Mouse (Mus musculus) hindbrain, postnatal 0 days (tissue): ENCODE results near the gene Myom1. TPM values are rescaled to one million over a fixed set of nuclear protein-coding genes. Genes with fewer than 3 reads are reported as not detected.
A peak's percentile ranks its signal among the peaks of the same experiment; 100 is the strongest.

ENCODE experiments used
- ATAC-seq: fragments of 200-750 bp; cut with Nextera tagmentation; 2 replicates; pipeline ENCODE4 v1.8.0; 2017; ENCODE audit warnings: mild to moderate bottlenecking, moderate TSS enrichment, moderate library complexity
- DNase-seq: peaks from one replicate; pipeline ENCODE4 v3.0.0-alpha.2; 2015; ENCODE audit warnings: low spot score
- H3K27ac ChIP-seq: fragments of 300-500 bp; sonication (generic); 2 replicates; pipeline ENCODE4 v1.5.1; 2014; ENCODE audit warnings: mild to moderate bottlenecking
- H3K27me3 ChIP-seq: fragments of 300-500 bp; sonication (generic); 2 replicates; pipeline ENCODE4 v1.6.1; 2014; ENCODE audit warnings: low read length, mixed read lengths; ENCODE audit not compliant: insufficient read depth
- H3K36me3 ChIP-seq: fragments of 300-500 bp; sonication (generic); 2 replicates; pipeline ENCODE4 v1.6.1; 2014; ENCODE audit warnings: low read length, mixed read lengths; ENCODE audit not compliant: insufficient read depth
- H3K4me1 ChIP-seq: fragments of 300-500 bp; sonication (generic); 2 replicates; pipeline ENCODE4 v1.6.1; 2014; ENCODE audit warnings: antibody characterized with exemption, low read length, mixed read lengths; ENCODE audit not compliant: insufficient read depth
- H3K4me2 ChIP-seq: fragments of 300-500 bp; sonication (generic); 2 replicates; pipeline ENCODE4 v1.6.1; 2014; ENCODE audit warnings: low read depth, mild to moderate bottlenecking, low read length, moderate library complexity, mixed read lengths
- H3K4me3 ChIP-seq: fragments of 300-500 bp; sonication (generic); 2 replicates; pipeline ENCODE4 v1.5.1; 2014; ENCODE audit warnings: low read length
- H3K9ac ChIP-seq: fragments of 300-500 bp; sonication (generic); replicated peaks from 2 replicates; pipeline ENCODE4 v1.6.1; 2014; ENCODE audit warnings: mild to moderate bottlenecking, low read length, moderate library complexity, mixed read lengths
- H3K9me3 ChIP-seq: fragments of 300-500 bp; sonication (generic); 2 replicates; pipeline ENCODE4 v1.6.1; 2016; ENCODE audit warnings: low read length, mixed read lengths
- CTCF ChIP-seq: IDR thresholded peaks from 2 replicates; pipeline ENCODE4 v1.5.1; 2016; ENCODE audit warnings: antibody characterized with exemption, control low read depth, low read depth
- WGBS: fragments of 180-500 bp; shearing (Covaris S2); extraction: QIAGEN DNeasy Blood & Tissue Kit; methylation state at CpG from one replicate; pipeline ENCODE4 v1.1.7; 2014; 5-methylcytosine and 5-hydroxymethylcytosine counted together
- polyA plus RNA-seq: library from polyadenylated mRNA; unstranded; fragments of >200 nt; fragmentation: Nextera tagmentation; extraction: Ambion mirVana; gene quantifications from 2 replicates; pipeline ENCODE4 v1.2.1, GENCODE M21; 2015
- total RNA-seq: library from RNA; depleted of rRNA; stranded (reverse); fragments of >200 nt; gene quantifications from 2 replicates; pipeline ENCODE4 v1.2.3, GENCODE M21; 2014

Myom1 gene
- total and polyA plus RNA-seq, 2 experiments from 2014 or later, result 0.90 to 1.7 TPM

GRCm38 (mm10) chr17:70998400-70998975, 3.9 kb upstream of the Myom1 start:
- Histone ChIP-seq H3K9ac (no peak overlapping the region), H3K27me3 (no peaks in the 10 kb centered on the region), H3K9me3 (no peaks in the 10 kb centered on the region), H3K4me2 (no peak overlapping the region), H3K27ac (no peak overlapping the region), H3K36me3 (peaks cover 5% of the 10 kb centered on the region; the same call in 1 of the 2 replicates), H3K4me3 (no peak overlapping the region), H3K4me1 (no peaks in the 10 kb centered on the region)
- no peak for ATAC-seq
- TF ChIP-seq CTCF, result no peak
- no peak for DNase-seq
- WGBS, result 85% methylated on average over 9 of the region's 9 CpGs

- WGBS, result 69% methylated on average over 5 of the region's 5 CpGs
Measured at GRCm38 (mm10) chr17:70999187-70999586, 3.2 kb upstream of the Myom1 start.

GRCm38 (mm10) chr17:71000255-71000654, 2.2 kb upstream of the Myom1 start:
- no peak overlapping the region for H3K9ac ChIP-seq
- H3K4me2 ChIP-seq, result peak overlapping the region; percentile 76

More at GRCm38 (mm10) chr17:70999187-70999586, 3.2 kb upstream of the Myom1 start:
- H3K9ac ChIP-seq, result no peak overlapping the region
- no peak for TF ChIP-seq CTCF
- ATAC-seq, result no peak
- no peak overlapping the region for H3K4me2 ChIP-seq
- peaks cover 5% of the 10 kb centered on the region; the same call in 1 of the 2 replicates for H3K36me3 ChIP-seq
- H3K4me1 ChIP-seq, result no peaks in the 10 kb centered on the region
- no peak for DNase-seq
- H3K27ac ChIP-seq, result no peak overlapping the region
- no peaks in the 10 kb centered on the region for H3K9me3 ChIP-seq
- no peaks in the 10 kb centered on the region for H3K27me3 ChIP-seq
- no peak overlapping the region for H3K4me3 ChIP-seq

GRCm38 (mm10) chr17:71001067-71001466, 1.4 kb upstream of the Myom1 start:
- no peaks in the 10 kb centered on the region for H3K9me3 ChIP-seq
- ATAC-seq (no peak), DNase-seq (no peak)
- H3K4me2 ChIP-seq, result peak overlapping the region; percentile 76
- H3K36me3 ChIP-seq, result no peaks in the 10 kb centered on the region
- peak overlapping the region; percentile 68 for H3K9ac ChIP-seq
- 17% methylated on average over 6 of the region's 6 CpGs for WGBS
- no peak for TF ChIP-seq CTCF
- peak overlapping the region; percentile 90 for H3K4me3 ChIP-seq
- H3K4me1 ChIP-seq, result no peaks in the 10 kb centered on the region
- H3K27me3 ChIP-seq, result no peaks in the 10 kb centered on the region
- no peak overlapping the region for H3K27ac ChIP-seq

More at GRCm38 (mm10) chr17:71000255-71000654, 2.2 kb upstream of the Myom1 start:
- DNase-seq (no peak), ATAC-seq (no peak)
- 65% methylated on average over 2 of the region's 2 CpGs for WGBS
- Histone ChIP-seq H3K36me3 (peaks cover 5% of the 10 kb centered on the region; the same call in 1 of the 2 replicates), H3K27me3 (no peaks in the 10 kb centered on the region), H3K4me1 (no peaks in the 10 kb centered on the region), H3K9me3 (no peaks in the 10 kb centered on the region), H3K4me3 (no peak overlapping the region), H3K27ac (no peak overlapping the region)
- TF ChIP-seq CTCF, result no peak

GRCm38 (mm10) chr17:71001699-71002080, 743 bp upstream of the Myom1 start:
- H3K9ac ChIP-seq, result peak overlapping the region; percentile 68
- no peaks in the 10 kb centered on the region for H3K27me3 ChIP-seq
- ATAC-seq (peak; percentile 62), DNase-seq (peak; percentile 51)
- peak overlapping the region; percentile 90 for H3K4me3 ChIP-seq
- no peaks in the 10 kb centered on the region for H3K36me3 ChIP-seq
- H3K27ac ChIP-seq, result peak overlapping the region; percentile 95
- no peaks in the 10 kb centered on the region for H3K9me3 ChIP-seq
- no peaks in the 10 kb centered on the region for H3K4me1 ChIP-seq
- TF ChIP-seq CTCF, result no peak
- H3K4me2 ChIP-seq, result peak overlapping the region; percentile 76
- WGBS, result under 1% methylated on average over 38 of the region's 43 CpGs

GRCm38 (mm10) chr17:71002744-71003094, 286 bp downstream of the Myom1 start, which contains the start of gene Myl12a:
Gene Myl12a, minus strand, starts transcription at chr17:71002878.
- H3K27ac ChIP-seq, result peak within 1 kb of the TSS; percentile 95
- peak within 1 kb of the TSS; percentile 76 for H3K4me2 ChIP-seq
- ATAC-seq, result peak; percentile 36
- 11% methylated on average over 14 of the region's 14 CpGs for WGBS
- no peaks in the 10 kb centered on the region for H3K4me1 ChIP-seq
- H3K27me3 ChIP-seq, result no peaks in the 10 kb centered on the region
- TF ChIP-seq CTCF, result no peak
- DNase-seq, result peak; percentile 9
- peak within 1 kb of the TSS; percentile 68 for H3K9ac ChIP-seq
- H3K4me3 ChIP-seq, result peak within 1 kb of the TSS; percentile 90
- no peaks in the 10 kb centered on the region for H3K9me3 ChIP-seq
- no peaks in the 10 kb centered on the region for H3K36me3 ChIP-seq

- ATAC-seq (no peak), DNase-seq (no peak)
- Histone ChIP-seq H3K4me3 (peak overlapping the region; percentile 90; the same call in 1 of the 2 replicates), H3K4me1 (no peaks in the 10 kb centered on the region), H3K36me3 (no peaks in the 10 kb centered on the region), H3K4me2 (peak overlapping the region; percentile 76), H3K9me3 (no peaks in the 10 kb centered on the region), H3K27me3 (no peaks in the 10 kb centered on the region), H3K9ac (no peak overlapping the region), H3K27ac (peak overlapping the region; percentile 95; the same call in 1 of the 2 replicates)
- no peak for TF ChIP-seq CTCF
- WGBS, result 69% methylated on average over 4 of the region's 4 CpGs
Measured at GRCm38 (mm10) chr17:71003112-71003511, 679 bp downstream of the Myom1 start.
